Mouse (Mus musculus) hindbrain, embryonic 11.5 days (tissue): ENCODE results near the gene Acbd3. TPM values are rescaled to one million over a fixed set of nuclear protein-coding genes. Genes with fewer than 3 reads are reported as not detected.

ENCODE experiments used
- ATAC-seq: fragments of 200-750 bp; cut with Nextera tagmentation; 2 replicates; pipeline ENCODE4 v1.8.0; 2017; ENCODE audit warnings: mild to moderate bottlenecking, moderate TSS enrichment, moderate library complexity; ENCODE audit not compliant: low FRiP score
- DNase-seq: peaks from one replicate; pipeline ENCODE4 v3.0.0-alpha.2; 2015; ENCODE audit warnings: low spot score
- H3K27ac ChIP-seq: fragments of 300-500 bp; sonication (generic); 2 replicates; pipeline ENCODE4 v1.5.1; 2014; ENCODE audit warnings: mild to moderate bottlenecking, low read depth, low read length
- H3K27me3 ChIP-seq: fragments of 300-500 bp; sonication (generic); 2 replicates; pipeline ENCODE4 v1.6.1; 2014; ENCODE audit warnings: mild to moderate bottlenecking, low read length, moderate library complexity, mixed read lengths; ENCODE audit not compliant: control insufficient read depth, insufficient read depth
- H3K36me3 ChIP-seq: fragments of 300-500 bp; sonication (generic); 2 replicates; pipeline ENCODE4 v1.6.1; 2014; ENCODE audit warnings: mild to moderate bottlenecking, low read length, moderate library complexity, mixed read lengths; ENCODE audit not compliant: control insufficient read depth, insufficient read depth
- H3K4me1 ChIP-seq: fragments of 300-500 bp; sonication (generic); replicated peaks from 2 replicates; pipeline ENCODE4 v1.6.1; 2014; ENCODE audit warnings: low read length, mixed read lengths; ENCODE audit not compliant: control insufficient read depth, insufficient read depth
- H3K4me2 ChIP-seq: fragments of 300-500 bp; sonication (generic); replicated peaks from 2 replicates; pipeline ENCODE4 v1.6.1; 2014; ENCODE audit warnings: mild to moderate bottlenecking, low read depth, low read length
- H3K4me3 ChIP-seq: fragments of 300-500 bp; sonication (generic); 2 replicates; pipeline ENCODE4 v1.5.1; 2014; ENCODE audit warnings: low read depth, low read length
- H3K9ac ChIP-seq: fragments of 300-500 bp; sonication (generic); 2 replicates; pipeline ENCODE4 v1.6.1; 2014; ENCODE audit warnings: low read depth, low read length
- H3K9me3 ChIP-seq: fragments of 300-500 bp; sonication (generic); 2 replicates; pipeline ENCODE4 v1.6.1; 2016; ENCODE audit warnings: low read length; ENCODE audit not compliant: control insufficient read depth
- WGBS: fragments of 180-500 bp; shearing (Covaris S2); extraction: QIAGEN DNeasy Blood & Tissue Kit; methylation state at CpG from one replicate; pipeline ENCODE4 v1.1.7; 2014; 5-methylcytosine and 5-hydroxymethylcytosine counted together
- polyA plus RNA-seq: library from polyadenylated mRNA; unstranded; fragments of >200 nt; fragmentation: Nextera tagmentation; extraction: Ambion mirVana; gene quantifications from 2 replicates; pipeline ENCODE4 v1.2.1, GENCODE M21; 2014

The Acbd3 gene
- polyA plus RNA-seq, 1 experiment from 2014 or later: 24.8 TPM

GRCm38 (mm10) chr1:180800022-180800421, 74.2 kb downstream of the Acbd3 start:
- ATAC-seq: no peak
- H3K27ac ChIP-seq: no peak overlapping the region
- WGBS: 96% methylated on average over 5 of the region's 5 CpGs
- H3K9ac ChIP-seq: no peak overlapping the region
- DNase-seq: no peak
- no peaks in the 10 kb centered on the region for H3K4me1 ChIP-seq
- no peaks in the 10 kb centered on the region for H3K27me3 ChIP-seq
- H3K4me2 ChIP-seq: no peak overlapping the region
- H3K4me3 ChIP-seq: no peak overlapping the region
- H3K9me3 ChIP-seq: no peaks in the 10 kb centered on the region
- peaks cover 12% of the 10 kb centered on the region for H3K36me3 ChIP-seq

- Histone ChIP-seq H3K36me3 (peaks cover 17% of the 10 kb centered on the region), H3K9me3 (no peaks in the 10 kb centered on the region)
Observed at GRCm38 (mm10) chr1:180800814-180801213, 75.0 kb downstream of the Acbd3 start.

GRCm38 (mm10) chr1:180801466-180801994, 75.7 kb downstream of the Acbd3 start:
- H3K4me2 ChIP-seq: no peak overlapping the region
- ATAC-seq: no peak
- H3K9ac ChIP-seq: no peak overlapping the region
- no peaks in the 10 kb centered on the region for H3K27me3 ChIP-seq
- H3K36me3 ChIP-seq: peaks cover 19% of the 10 kb centered on the region
- H3K4me1 ChIP-seq: no peaks in the 10 kb centered on the region
- DNase-seq: no peak
- no peaks in the 10 kb centered on the region for H3K9me3 ChIP-seq
- WGBS: 85% methylated on average over 3 of the region's 3 CpGs
- no peak overlapping the region for H3K27ac ChIP-seq
- no peak overlapping the region for H3K4me3 ChIP-seq

More at GRCm38 (mm10) chr1:180800814-180801213, 75.0 kb downstream of the Acbd3 start:
- 73% methylated on average over 2 of the region's 2 CpGs for WGBS
- H3K27ac ChIP-seq: no peak overlapping the region
- no peak overlapping the region for H3K9ac ChIP-seq
- no peak for ATAC-seq
- no peak overlapping the region for H3K4me3 ChIP-seq
- no peak overlapping the region for H3K4me2 ChIP-seq
- H3K27me3 ChIP-seq: no peaks in the 10 kb centered on the region
- no peaks in the 10 kb centered on the region for H3K4me1 ChIP-seq
- DNase-seq: no peak

Other genes with a start within 250 kb of the Acbd3 start
- gene Stum, start 242.5 kb upstream of the Acbd3 start, polyA plus RNA-seq: 0.85 and 1.0 TPM in 2 replicates
- gene Parp1, start 157.1 kb upstream of the Acbd3 start, polyA plus RNA-seq: 141 and 177 TPM in 2 replicates
- gene Lin9, start 84.9 kb upstream of the Acbd3 start, polyA plus RNA-seq: 22.4 and 25.9 TPM in 2 replicates
- gene Mixl1, start 29.0 kb upstream of the Acbd3 start, polyA plus RNA-seq: 0.13 TPM in 1 of 2 replicates, not detected in the other
- 3,542 and 3,682 TPM in 2 replicates for gene H3f3a, start 87.9 kb downstream of the Acbd3 start, polyA plus RNA-seq
- gene Sde2, start 125.1 kb downstream of the Acbd3 start, polyA plus RNA-seq: 33.8 and 34.7 TPM in 2 replicates
- gene Lefty2, start 167.1 kb downstream of the Acbd3 start, polyA plus RNA-seq: not detected in 2 replicates
- gene Pycr2, start 178.2 kb downstream of the Acbd3 start, polyA plus RNA-seq: 81.2 and 88.5 TPM in 2 replicates
- gene Lefty1, start 209.0 kb downstream of the Acbd3 start, polyA plus RNA-seq: 0.39 and 0.90 TPM in 2 replicates
- 3.0 and 3.4 TPM in 2 replicates for gene Tmem63a, start 216.3 kb downstream of the Acbd3 start, polyA plus RNA-seq